Mouse (Mus musculus): Measurements from ENCODE around the gene Larp6. TPM values are rescaled to one million over a fixed set of nuclear protein-coding genes. Genes with fewer than 3 reads are reported as not detected.

Larp6 gene
- polyA plus RNA-seq, 1 experiment: 4.8 TPM

DNA sequence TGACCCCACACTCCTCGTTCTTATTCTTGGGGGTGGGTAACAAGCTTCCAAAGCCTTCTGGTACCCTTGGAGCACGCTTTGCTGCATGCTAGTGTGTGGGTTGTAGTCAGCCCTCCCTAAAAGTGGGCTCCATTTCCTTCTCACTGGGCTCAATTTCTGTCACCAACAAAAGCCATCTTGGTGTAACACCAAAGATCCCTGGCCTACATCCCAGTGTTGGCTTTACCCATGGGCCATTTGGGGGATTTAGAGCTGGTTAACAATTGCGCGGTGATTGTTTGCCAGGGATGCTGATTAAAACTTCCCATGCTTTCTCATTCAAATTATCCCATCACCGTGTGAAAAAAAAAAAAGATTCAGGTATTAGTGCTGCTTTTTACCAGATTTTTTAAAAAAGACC lies 26.3 kb downstream of the Larp6 start:
- Histone ChIP-seq H3K4me3 (ENCODE audit: control insufficient read depth, low read depth, low read length) (no peak overlapping the region), H3K4me1 (ENCODE audit: control insufficient read depth, insufficient read depth, low read length) (peaks cover 18% of the 10 kb centered on the region), H3K27ac (ENCODE audit: control insufficient read depth, insufficient read depth, low read depth, low read length) (no peak overlapping the region), H3K36me3 (ENCODE audit: control insufficient read depth, insufficient read depth, low read length) (no peaks in the 10 kb centered on the region), H3K27me3 (ENCODE audit: control insufficient read depth, insufficient read depth, low read length) (peaks cover 2% of the 10 kb centered on the region; the same call in 1 of the 2 replicates)
- no peak for TF ChIP-seq POLR2A (IDR thresholded peaks at IDR 0.05; ENCODE audit: control insufficient read depth, low read depth, low read length)
- TF ChIP-seq CTCF (IDR thresholded peaks at IDR 0.05; ENCODE audit: control insufficient read depth, insufficient read depth, insufficient replicate concordance, low read depth, low read length): no peak

DNA sequence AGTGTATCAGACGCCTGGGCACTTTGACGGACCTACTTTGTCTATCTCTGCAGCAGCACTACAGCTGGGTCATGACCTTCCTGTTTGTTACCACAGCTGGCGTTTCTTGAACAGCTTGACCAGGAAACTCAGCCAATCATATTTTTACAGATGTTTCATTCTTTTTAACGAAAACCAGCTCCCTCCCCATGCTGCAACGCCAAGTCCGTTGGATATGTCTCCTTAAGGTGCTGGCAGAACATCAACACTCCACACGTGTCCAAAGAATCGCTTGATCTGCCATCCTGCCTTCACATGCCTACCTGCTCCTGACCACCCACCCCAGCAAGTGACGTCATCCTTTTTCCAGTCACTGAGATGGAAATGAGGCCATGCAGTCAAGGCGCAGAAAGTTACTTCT lies 28.6 kb downstream of the Larp6 start:
- Histone ChIP-seq H3K4me3 (ENCODE audit: control insufficient read depth, low read depth, low read length) (peak overlapping the region; percentile 36), H3K27me3 (ENCODE audit: control insufficient read depth, insufficient read depth, low read length) (peaks cover 2% of the 10 kb centered on the region; the same call in 1 of the 2 replicates)
- TF ChIP-seq CTCF (IDR thresholded peaks at IDR 0.05; ENCODE audit: control insufficient read depth, insufficient read depth, insufficient replicate concordance, low read depth, low read length) (no peak), POLR2A (IDR thresholded peaks at IDR 0.05; ENCODE audit: control insufficient read depth, low read depth, low read length) (no peak)

DNA sequence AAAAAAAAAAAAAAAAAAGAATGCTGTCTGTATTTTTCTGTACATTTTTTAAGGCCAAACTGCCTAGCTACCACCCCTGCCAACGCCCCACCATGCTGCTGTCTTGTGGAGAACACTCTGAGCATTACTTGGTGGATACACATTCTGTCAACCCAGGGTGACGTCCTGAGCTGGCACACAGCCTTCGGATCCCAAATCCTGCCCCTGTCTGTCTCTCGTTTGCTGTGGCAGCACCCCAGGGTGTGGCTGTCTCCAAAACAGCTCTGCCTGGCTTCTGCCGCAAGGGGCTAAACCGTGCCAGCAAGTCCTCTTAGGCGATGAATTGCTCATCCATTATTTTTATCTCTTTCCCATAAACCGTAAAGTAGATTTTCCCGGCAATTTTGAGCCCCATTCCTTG lies 29.7 kb downstream of the Larp6 start:
- H3K27me3 ChIP-seq (ENCODE audit: control insufficient read depth, insufficient read depth, low read length): peaks cover 2% of the 10 kb centered on the region; the same call in 1 of the 2 replicates
- H3K4me1 ChIP-seq (ENCODE audit: control insufficient read depth, insufficient read depth, low read length): peaks cover 18% of the 10 kb centered on the region
- H3K27ac ChIP-seq (ENCODE audit: control insufficient read depth, insufficient read depth, low read depth, low read length): no peak overlapping the region
- H3K36me3 ChIP-seq (ENCODE audit: control insufficient read depth, insufficient read depth, low read length): no peaks in the 10 kb centered on the region
- H3K4me3 ChIP-seq (ENCODE audit: control insufficient read depth, low read depth, low read length): peak overlapping the region; percentile 72
- TF ChIP-seq CTCF (IDR thresholded peaks at IDR 0.05; ENCODE audit: control insufficient read depth, insufficient read depth, insufficient replicate concordance, low read depth, low read length) (no peak), POLR2A (IDR thresholded peaks at IDR 0.05; ENCODE audit: control insufficient read depth, low read depth, low read length) (no peak)

More for the DNA sequence above, 28.6 kb downstream of the Larp6 start:
- H3K36me3 ChIP-seq (ENCODE audit: control insufficient read depth, insufficient read depth, low read length): no peaks in the 10 kb centered on the region
- peaks cover 18% of the 10 kb centered on the region for H3K4me1 ChIP-seq (ENCODE audit: control insufficient read depth, insufficient read depth, low read length)
- no peak overlapping the region for H3K27ac ChIP-seq (ENCODE audit: control insufficient read depth, insufficient read depth, low read depth, low read length)

DNA sequence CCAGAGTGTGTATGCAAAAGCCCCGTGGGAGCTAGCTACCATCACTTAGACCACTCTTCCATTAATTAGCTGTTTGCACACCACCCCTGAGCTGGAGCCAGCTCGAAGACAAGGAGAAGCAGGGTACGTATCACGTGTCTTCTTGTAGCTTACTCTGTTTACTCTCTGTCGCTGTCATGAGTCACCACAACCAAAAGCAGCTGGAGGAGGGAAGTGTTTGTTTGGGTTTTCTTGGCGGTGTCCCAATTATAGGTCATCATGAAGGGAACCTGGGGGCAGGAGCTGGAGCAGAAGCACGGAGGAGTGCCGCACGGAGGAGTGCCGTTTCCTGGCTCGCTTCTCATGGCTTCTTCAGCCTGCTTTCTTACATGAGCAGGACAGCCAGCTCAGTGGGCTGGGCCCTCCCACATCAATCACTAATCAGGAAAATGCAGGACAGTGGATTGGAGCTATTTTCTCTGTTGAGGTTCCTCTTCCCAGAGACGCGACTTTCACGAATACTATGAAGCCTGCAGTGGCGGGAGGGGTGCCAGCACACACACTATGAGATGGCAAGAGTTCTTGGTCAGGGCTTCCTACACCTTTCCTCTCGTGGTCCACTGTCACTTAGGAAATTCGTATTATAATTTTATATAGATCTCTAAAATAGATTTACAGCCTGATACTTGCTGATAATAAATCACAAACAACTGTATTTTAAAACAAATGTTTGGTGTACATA lies 30.6 kb downstream of the Larp6 start:
- H3K27ac ChIP-seq (ENCODE audit: control insufficient read depth, insufficient read depth, low read depth, low read length): no peak overlapping the region
- peak overlapping the region; percentile 72 for H3K4me3 ChIP-seq (ENCODE audit: control insufficient read depth, low read depth, low read length)
- no peaks in the 10 kb centered on the region for H3K36me3 ChIP-seq (ENCODE audit: control insufficient read depth, insufficient read depth, low read length)
- TF ChIP-seq POLR2A (IDR thresholded peaks at IDR 0.05; ENCODE audit: control insufficient read depth, low read depth, low read length) (no peak), CTCF (IDR thresholded peaks at IDR 0.05; ENCODE audit: control insufficient read depth, insufficient read depth, insufficient replicate concordance, low read depth, low read length) (no peak)
- peaks cover 14% of the 10 kb centered on the region for H3K4me1 ChIP-seq (ENCODE audit: control insufficient read depth, insufficient read depth, low read length)
- 0 out of 2 replicates have a peak, but pooled peaks cover 2% of the 10 kb centered on the region for H3K27me3 ChIP-seq (ENCODE audit: control insufficient read depth, insufficient read depth, low read length)

DNA sequence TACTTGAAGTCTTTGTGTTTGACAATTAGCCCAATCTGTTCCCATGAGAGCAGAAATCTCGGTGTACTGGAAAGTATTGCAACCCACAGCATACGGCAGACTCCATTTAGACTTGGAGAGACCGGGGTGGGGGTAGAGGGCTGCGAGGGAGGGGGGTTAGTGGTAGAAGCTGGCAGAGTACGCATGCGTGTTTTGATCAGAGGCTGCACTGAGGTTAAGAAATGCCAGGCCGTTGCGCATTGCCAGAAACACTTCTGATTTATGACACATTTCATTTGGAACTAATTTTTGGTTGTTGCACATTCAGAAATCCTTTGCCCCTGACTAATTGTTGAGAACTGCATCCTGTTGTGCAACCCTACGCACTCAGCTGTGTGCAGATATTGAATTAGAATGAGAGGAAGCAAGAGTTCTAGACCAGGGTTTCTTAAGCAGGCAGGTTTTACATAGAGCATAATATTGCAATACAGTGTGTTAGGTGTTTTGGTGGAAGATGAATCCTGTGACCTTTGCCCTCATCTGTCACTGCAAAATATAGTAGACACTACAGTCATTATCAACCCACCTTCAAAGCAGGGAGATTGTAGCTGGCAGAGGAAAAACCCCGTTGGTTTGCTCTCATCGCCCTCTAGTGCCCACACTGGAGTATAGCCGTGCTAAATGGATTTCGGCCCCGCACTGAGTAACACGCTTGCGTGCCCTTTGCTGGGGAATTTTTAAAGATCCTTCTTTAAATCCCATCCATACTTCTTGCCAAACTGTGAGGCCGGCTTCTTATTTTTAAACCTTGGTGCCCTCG lies 31.6 kb downstream of the Larp6 start:
- H3K27ac ChIP-seq (ENCODE audit: control insufficient read depth, insufficient read depth, low read depth, low read length): no peak overlapping the region
- H3K4me1 ChIP-seq (ENCODE audit: control insufficient read depth, insufficient read depth, low read length): peaks cover 14% of the 10 kb centered on the region
- no peak overlapping the region for H3K4me3 ChIP-seq (ENCODE audit: control insufficient read depth, low read depth, low read length)
- H3K27me3 ChIP-seq (ENCODE audit: control insufficient read depth, insufficient read depth, low read length): 0 out of 2 replicates have a peak, but pooled peaks cover 2% of the 10 kb centered on the region
- no peaks in the 10 kb centered on the region for H3K36me3 ChIP-seq (ENCODE audit: control insufficient read depth, insufficient read depth, low read length)
- peak; percentile 64; the same call in 1 of the 2 replicates for TF ChIP-seq CTCF (IDR thresholded peaks at IDR 0.05; ENCODE audit: control insufficient read depth, insufficient read depth, insufficient replicate concordance, low read depth, low read length)
- no peak for TF ChIP-seq POLR2A (IDR thresholded peaks at IDR 0.05; ENCODE audit: control insufficient read depth, low read depth, low read length)

DNA sequence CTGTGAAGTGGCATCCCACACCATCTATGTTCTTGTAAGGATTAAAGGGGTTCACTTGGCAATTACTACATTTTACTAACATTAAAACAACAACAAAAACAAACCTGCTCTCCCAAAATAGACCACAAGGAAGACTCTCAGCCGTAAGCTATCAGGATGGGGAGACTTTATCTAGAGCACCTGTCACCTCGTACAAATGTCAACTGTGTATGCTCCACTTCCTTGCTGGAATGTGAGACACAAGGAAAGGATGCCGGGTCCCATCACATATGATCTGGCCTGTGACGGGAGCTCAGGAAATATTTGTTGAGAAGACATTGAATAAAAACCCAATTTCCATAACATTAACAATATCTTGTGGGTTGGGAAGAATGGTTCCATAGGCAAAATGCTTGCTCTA lies 32.2 kb downstream of the Larp6 start:
- no peak for TF ChIP-seq CTCF (IDR thresholded peaks at IDR 0.05; ENCODE audit: control insufficient read depth, insufficient read depth, insufficient replicate concordance, low read depth, low read length)
- TF ChIP-seq POLR2A (IDR thresholded peaks at IDR 0.05; ENCODE audit: control insufficient read depth, low read depth, low read length): no peak

DNA sequence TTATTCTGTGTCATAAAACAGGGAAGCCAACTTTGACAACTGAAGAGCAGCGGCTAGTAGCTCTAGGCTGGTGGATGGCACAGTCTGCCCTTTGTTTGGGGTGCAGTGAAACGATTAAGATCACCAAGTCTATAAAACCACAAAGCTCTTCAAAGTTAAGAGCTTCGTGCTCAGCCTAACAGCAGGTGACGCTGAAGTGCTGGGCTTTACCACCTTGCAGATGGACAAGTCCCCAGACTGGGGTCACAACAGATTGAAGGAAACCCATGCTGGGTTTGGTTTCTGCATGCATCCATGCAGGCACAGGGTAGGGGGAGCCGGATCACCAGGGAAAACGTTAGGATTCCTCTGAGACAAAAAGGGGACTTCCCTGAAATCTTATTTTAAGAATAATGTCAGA lies 33.8 kb downstream of the Larp6 start:
- TF ChIP-seq POLR2A (IDR thresholded peaks at IDR 0.05; ENCODE audit: control insufficient read depth, low read depth, low read length) (no peak), CTCF (IDR thresholded peaks at IDR 0.05; ENCODE audit: control insufficient read depth, insufficient read depth, insufficient replicate concordance, low read depth, low read length) (no peak)
- Histone ChIP-seq H3K36me3 (ENCODE audit: control insufficient read depth, insufficient read depth, low read length) (no peaks in the 10 kb centered on the region), H3K27ac (ENCODE audit: control insufficient read depth, insufficient read depth, low read depth, low read length) (no peak overlapping the region), H3K27me3 (ENCODE audit: control insufficient read depth, insufficient read depth, low read length) (0 out of 2 replicates have a peak, but pooled peaks cover 2% of the 10 kb centered on the region), H3K4me1 (ENCODE audit: control insufficient read depth, insufficient read depth, low read length) (peaks cover 13% of the 10 kb centered on the region), H3K4me3 (ENCODE audit: control insufficient read depth, low read depth, low read length) (no peak overlapping the region)

More for the DNA sequence above, 32.2 kb downstream of the Larp6 start:
- H3K4me3 ChIP-seq (ENCODE audit: control insufficient read depth, low read depth, low read length): no peak overlapping the region
- H3K4me1 ChIP-seq (ENCODE audit: control insufficient read depth, insufficient read depth, low read length): peaks cover 14% of the 10 kb centered on the region
- no peak overlapping the region for H3K27ac ChIP-seq (ENCODE audit: control insufficient read depth, insufficient read depth, low read depth, low read length)
- 0 out of 2 replicates have a peak, but pooled peaks cover 2% of the 10 kb centered on the region for H3K27me3 ChIP-seq (ENCODE audit: control insufficient read depth, insufficient read depth, low read length)
- H3K36me3 ChIP-seq (ENCODE audit: control insufficient read depth, insufficient read depth, low read length): no peaks in the 10 kb centered on the region
